Mouse (Mus musculus): Measurements from ENCODE around the gene Uqcr11. TPM values are rescaled to one million over a fixed set of nuclear protein-coding genes. Genes with fewer than 3 reads are reported as not detected.

Gene Uqcr11
- polyA plus RNA-seq, 1 experiment from 2014 or later, result 899 TPM

DNA sequence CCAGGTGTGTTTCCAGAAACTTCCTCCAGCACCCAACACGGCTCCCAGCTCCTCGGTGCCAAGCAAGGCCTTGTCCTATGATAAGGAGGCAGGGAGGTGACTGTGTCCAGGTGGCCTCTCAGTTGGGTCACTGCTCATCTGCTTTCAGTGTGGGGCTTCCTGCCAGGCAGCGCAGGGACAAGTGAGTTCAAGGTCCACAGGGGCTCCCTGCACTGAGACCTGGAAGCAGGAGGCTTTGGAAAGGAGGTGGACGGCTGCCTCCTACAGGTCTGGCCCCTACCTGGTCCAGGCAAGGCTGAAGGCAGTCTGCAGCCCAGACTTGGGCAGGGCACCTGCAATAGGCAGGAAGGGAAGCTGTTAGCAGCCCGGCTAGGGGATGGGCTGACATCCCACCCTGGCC is 13.9 kb downstream of the Uqcr11 start:
- no peak for DNase-seq (ENCODE audit: low spot score)
- Histone ChIP-seq H3K27me3 (ENCODE audit: control insufficient read depth, insufficient read depth, low read length) (no peaks in the 10 kb centered on the region), H3K27ac (replicated peaks) (no peak overlapping the region), H3K9ac (ENCODE audit: low read length) (no peak overlapping the region), H3K4me3 (ENCODE audit: low read depth, low read length) (no peak overlapping the region), H3K4me2 (replicated peaks; ENCODE audit: low read depth) (no peak overlapping the region), H3K36me3 (ENCODE audit: control insufficient read depth, insufficient read depth, low read length) (peaks cover 24% of the 10 kb centered on the region), H3K9me3 (ENCODE audit: control insufficient read depth, low read length) (no peaks in the 10 kb centered on the region), H3K4me1 (replicated peaks; ENCODE audit: control insufficient read depth, insufficient read depth) (no peaks in the 10 kb centered on the region; the same call in 1 of the 2 replicates)
- WGBS, result 91% methylated on average over 5 of the region's 5 CpGs
- no peak for ATAC-seq (ENCODE audit: low FRiP score, low TSS enrichment)
- TF ChIP-seq EP300 (optimal IDR thresholded peaks at IDR 0.05) (no peak), CTCF (IDR thresholded peaks at IDR 0.05; ENCODE audit: low read depth) (no peak)

GRCm38 (mm10) chr10:80390697-80391096 is 15.9 kb downstream of the Uqcr11 start:
- WGBS, result 49% methylated on average over 9 of the region's 9 CpGs

GRCm38 (mm10) chr10:80389185-80389708 is 17.4 kb downstream of the Uqcr11 start:
- WGBS, result 46% methylated on average over 4 of the region's 4 CpGs
- H3K9ac ChIP-seq (ENCODE audit: low read length), result no peak overlapping the region
- H3K4me2 ChIP-seq (replicated peaks; ENCODE audit: low read depth), result no peak overlapping the region
- ATAC-seq (ENCODE audit: low FRiP score, low TSS enrichment) (no peak), DNase-seq (ENCODE audit: low spot score) (no peak)
- peaks cover 10% of the 10 kb centered on the region; the same call in 1 of the 2 replicates for H3K4me1 ChIP-seq (replicated peaks; ENCODE audit: control insufficient read depth, insufficient read depth)
- no peaks in the 10 kb centered on the region for H3K27me3 ChIP-seq (ENCODE audit: control insufficient read depth, insufficient read depth, low read length)
- no peaks in the 10 kb centered on the region for H3K9me3 ChIP-seq (ENCODE audit: control insufficient read depth, low read length)
- peaks cover 15% of the 10 kb centered on the region for H3K36me3 ChIP-seq (ENCODE audit: control insufficient read depth, insufficient read depth, low read length)
- H3K4me3 ChIP-seq (ENCODE audit: low read depth, low read length), result no peak overlapping the region
- TF ChIP-seq CTCF (IDR thresholded peaks at IDR 0.05; ENCODE audit: low read depth) (no peak), EP300 (optimal IDR thresholded peaks at IDR 0.05) (no peak)
- H3K27ac ChIP-seq (replicated peaks), result no peak overlapping the region

More at GRCm38 (mm10) chr10:80390697-80391096, 15.9 kb downstream of the Uqcr11 start:
- H3K4me3 ChIP-seq (ENCODE audit: low read depth, low read length), result no peak overlapping the region
- H3K27ac ChIP-seq (replicated peaks), result no peak overlapping the region
- H3K27me3 ChIP-seq (ENCODE audit: control insufficient read depth, insufficient read depth, low read length), result no peaks in the 10 kb centered on the region
- H3K9me3 ChIP-seq (ENCODE audit: control insufficient read depth, low read length), result no peaks in the 10 kb centered on the region
- peaks cover 24% of the 10 kb centered on the region for H3K36me3 ChIP-seq (ENCODE audit: control insufficient read depth, insufficient read depth, low read length)
- no peak overlapping the region for H3K4me2 ChIP-seq (replicated peaks; ENCODE audit: low read depth)
- H3K9ac ChIP-seq (ENCODE audit: low read length), result no peak overlapping the region
- DNase-seq (ENCODE audit: low spot score) (no peak), ATAC-seq (ENCODE audit: low FRiP score, low TSS enrichment) (no peak)
- TF ChIP-seq EP300 (optimal IDR thresholded peaks at IDR 0.05), result no peak
- TF ChIP-seq CTCF (IDR thresholded peaks at IDR 0.05; ENCODE audit: low read depth), result no peak
- H3K4me1 ChIP-seq (replicated peaks; ENCODE audit: control insufficient read depth, insufficient read depth), result 0 out of 2 replicates have a peak, but pooled peaks cover 1% of the 10 kb centered on the region

DNA sequence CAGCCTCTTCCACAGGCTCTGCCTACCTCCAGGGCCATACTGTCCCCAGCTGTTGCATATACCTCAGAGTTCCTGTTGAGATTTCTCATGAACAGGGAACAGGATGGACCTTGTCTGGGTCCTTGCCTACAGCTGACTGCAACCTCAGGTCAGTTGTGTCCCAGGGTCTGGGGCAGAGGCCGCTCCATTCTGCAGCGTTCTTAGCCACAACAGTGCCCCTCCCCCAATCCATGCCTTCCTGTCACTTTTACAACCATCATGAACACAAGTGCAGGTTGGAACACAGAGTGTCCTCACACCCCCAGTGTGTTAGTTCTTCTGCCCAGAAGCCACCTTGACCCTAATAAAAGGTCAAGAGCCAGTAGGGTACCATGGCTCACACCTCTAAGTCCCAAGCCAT is 17.9 kb downstream of the Uqcr11 start:
- H3K9me3 ChIP-seq (ENCODE audit: control insufficient read depth, low read length), result no peaks in the 10 kb centered on the region
- H3K36me3 ChIP-seq (ENCODE audit: control insufficient read depth, insufficient read depth, low read length), result peaks cover 11% of the 10 kb centered on the region
- DNase-seq (ENCODE audit: low spot score) (no peak), ATAC-seq (ENCODE audit: low FRiP score, low TSS enrichment) (no peak)
- H3K4me2 ChIP-seq (replicated peaks; ENCODE audit: low read depth), result no peak overlapping the region
- H3K27ac ChIP-seq (replicated peaks), result no peak overlapping the region
- H3K4me1 ChIP-seq (replicated peaks; ENCODE audit: control insufficient read depth, insufficient read depth), result peaks cover 12% of the 10 kb centered on the region; the same call in 1 of the 2 replicates
- WGBS, result 29% methylated on average over 2 of the region's 2 CpGs
- no peak overlapping the region for H3K4me3 ChIP-seq (ENCODE audit: low read depth, low read length)
- TF ChIP-seq EP300 (optimal IDR thresholded peaks at IDR 0.05) (no peak), CTCF (IDR thresholded peaks at IDR 0.05; ENCODE audit: low read depth) (no peak)
- no peaks in the 10 kb centered on the region for H3K27me3 ChIP-seq (ENCODE audit: control insufficient read depth, insufficient read depth, low read length)
- H3K9ac ChIP-seq (ENCODE audit: low read length), result no peak overlapping the region

GRCm38 (mm10) chr10:80387522-80387959 is 19.1 kb downstream of the Uqcr11 start, which contains the start of gene Mex3d:
Gene Mex3d (minus strand): TSS chr10:80387659.
- ATAC-seq (ENCODE audit: low FRiP score, low TSS enrichment) (peak; percentile 40; the same call in 1 of the 2 replicates), DNase-seq (ENCODE audit: low spot score) (peak; percentile 92)
- H3K36me3 ChIP-seq (ENCODE audit: control insufficient read depth, insufficient read depth, low read length), result peaks cover 3% of the 10 kb centered on the region
- H3K4me3 ChIP-seq (ENCODE audit: low read depth, low read length), result peak within 1 kb of the TSS; percentile 73
- H3K9me3 ChIP-seq (ENCODE audit: control insufficient read depth, low read length), result no peaks in the 10 kb centered on the region
- H3K9ac ChIP-seq (ENCODE audit: low read length), result peak within 1 kb of the TSS; percentile 92
- peak within 1 kb of the TSS; percentile 83 for H3K27ac ChIP-seq (replicated peaks)
- TF ChIP-seq EP300 (optimal IDR thresholded peaks at IDR 0.05), result no peak
- no peak for TF ChIP-seq CTCF (IDR thresholded peaks at IDR 0.05; ENCODE audit: low read depth)
- H3K4me2 ChIP-seq (replicated peaks; ENCODE audit: low read depth), result peak within 1 kb of the TSS; percentile 96
- H3K27me3 ChIP-seq (ENCODE audit: control insufficient read depth, insufficient read depth, low read length), result no peaks in the 10 kb centered on the region
- H3K4me1 ChIP-seq (replicated peaks; ENCODE audit: control insufficient read depth, insufficient read depth), result peaks cover 12% of the 10 kb centered on the region; the same call in 1 of the 2 replicates
- WGBS, result no CpG with 5 or more reads among the region's 61 CpGs

DNA sequence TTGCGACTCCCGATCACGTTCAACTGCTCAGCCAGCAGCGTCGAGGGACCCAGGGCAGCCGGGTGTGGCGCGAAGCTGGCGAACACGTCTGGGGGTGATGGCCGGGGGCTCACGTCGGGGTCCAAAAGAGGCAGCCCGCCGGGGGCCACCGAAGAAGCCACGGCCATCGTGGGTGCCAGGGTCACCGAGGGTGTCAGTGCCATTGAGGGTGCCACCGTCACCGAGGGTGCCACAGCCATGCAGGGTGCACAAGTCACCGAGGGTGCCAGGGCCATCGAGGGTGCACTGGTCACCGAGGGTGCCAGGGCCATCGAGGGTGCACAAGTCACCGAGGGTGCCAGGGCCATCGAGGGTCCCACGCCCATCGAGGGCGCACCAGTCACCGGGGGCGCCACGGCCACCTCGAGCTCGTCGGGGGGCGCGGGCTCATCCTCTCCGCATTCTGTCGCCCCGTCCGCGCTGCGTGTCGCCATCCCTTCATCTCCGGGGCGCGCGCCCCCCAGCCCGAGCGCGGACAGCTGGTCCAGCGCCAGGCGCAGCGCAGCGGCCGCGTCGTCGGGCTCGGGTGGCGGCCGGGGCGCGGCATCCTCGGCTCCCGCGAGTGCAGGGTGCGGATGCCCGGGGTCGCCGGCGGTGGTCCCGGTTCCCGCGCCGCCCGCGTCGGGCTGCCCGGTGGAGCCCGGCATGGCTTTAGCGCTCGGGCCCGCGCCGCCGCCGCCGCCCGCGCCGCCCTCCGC is 19.7 kb downstream of the Uqcr11 start:
- no peak for TF ChIP-seq CTCF (IDR thresholded peaks at IDR 0.05; ENCODE audit: low read depth)
- no peak for TF ChIP-seq EP300 (optimal IDR thresholded peaks at IDR 0.05)
- Histone ChIP-seq H3K27me3 (ENCODE audit: control insufficient read depth, insufficient read depth, low read length) (no peaks in the 10 kb centered on the region), H3K27ac (replicated peaks) (peak overlapping the region; percentile 83), H3K9me3 (ENCODE audit: control insufficient read depth, low read length) (no peaks in the 10 kb centered on the region), H3K36me3 (ENCODE audit: control insufficient read depth, insufficient read depth, low read length) (peaks cover 5% of the 10 kb centered on the region), H3K4me3 (ENCODE audit: low read depth, low read length) (peak overlapping the region; percentile 73), H3K9ac (ENCODE audit: low read length) (peak overlapping the region; percentile 92), H3K4me1 (replicated peaks; ENCODE audit: control insufficient read depth, insufficient read depth) (peaks cover 12% of the 10 kb centered on the region; the same call in 1 of the 2 replicates), H3K4me2 (replicated peaks; ENCODE audit: low read depth) (peak overlapping the region; percentile 83)
- under 1% methylated on average over 44 of the region's 94 CpGs for WGBS
- ATAC-seq (ENCODE audit: low FRiP score, low TSS enrichment) (peak; percentile 7; the same call in 1 of the 2 replicates), DNase-seq (ENCODE audit: low spot score) (peak; percentile 50)
